Mouse (Mus musculus): ENCODE results near the gene Aknad1. TPM values are rescaled to one million over a fixed set of nuclear protein-coding genes. Genes with fewer than 3 reads are reported as not detected.
A peak's percentile ranks its signal among the peaks of the same experiment; 100 is the strongest.

Aknad1 gene
- polyA plus RNA-seq, 2 experiments, result 0.30 to 0.88 TPM

GRCm38 (mm10) chr3:108781238-108781883 is 41.9 kb downstream of the Aknad1 start:
- Histone ChIP-seq H3K9me3 (ENCODE audit: control insufficient read depth, low read length) (no peaks in the 10 kb centered on the region), H3K27me3 (ENCODE audit: control insufficient read depth, insufficient read depth, low read length) (no peaks in the 10 kb centered on the region), H3K27ac (no peak overlapping the region), H3K4me3 (ENCODE audit: insufficient read depth in 1 of 2, low read depth in 2 of 2, low read length in 2 of 2) (no peak overlapping the region), H3K4me1 (replicated peaks; ENCODE audit: control insufficient read depth in 2 of 2, insufficient read depth in 2 of 2, low read length in 1 of 2) (peaks cover 0 to 2% of the 10 kb centered on the region in 2 experiments; a peak in 1 of 4 replicates), H3K36me3 (replicated peaks; ENCODE audit: control insufficient read depth, insufficient read depth, low read depth) (no peaks in the 10 kb centered on the region), H3K4me2 (ENCODE audit: low read depth) (no peak overlapping the region), H3K9ac (replicated peaks) (no peak overlapping the region)
- ATAC-seq (ENCODE audit: insufficient read depth) (no peak), DNase-seq (ENCODE audit: low read depth in 3 of 3, low spot score in 3 of 3) (no peak)
- 61% methylated on average over 10 of the region's 10 CpGs for WGBS (ENCODE audit: insufficient replicate concordance)
- TF ChIP-seq EP300 (IDR thresholded peaks at IDR 0.05; ENCODE audit: low read depth), result no peak
- no peak for TF ChIP-seq CTCF (IDR thresholded peaks at IDR 0.05; ENCODE audit: low read depth)

- no peak overlapping the region for H3K4me3 ChIP-seq (ENCODE audit: insufficient read depth in 1 of 2, low read depth in 2 of 2, low read length in 2 of 2)
- H3K4me2 ChIP-seq (ENCODE audit: low read depth), result no peak overlapping the region
- H3K4me1 ChIP-seq (replicated peaks; ENCODE audit: control insufficient read depth in 2 of 2, insufficient read depth in 2 of 2, low read length in 1 of 2), result peaks cover 0 to 2% of the 10 kb centered on the region in 2 experiments; a peak in 1 of 4 replicates
- no peak overlapping the region for H3K9ac ChIP-seq (replicated peaks)
- no peaks in the 10 kb centered on the region for H3K36me3 ChIP-seq (replicated peaks; ENCODE audit: control insufficient read depth, insufficient read depth, low read depth)
- no peak for DNase-seq (ENCODE audit: low read depth in 3 of 3, low spot score in 3 of 3)
- WGBS (ENCODE audit: insufficient replicate concordance), result 67% methylated on average over 5 of the region's 5 CpGs
- H3K27ac ChIP-seq, result no peak overlapping the region
- H3K27me3 ChIP-seq (ENCODE audit: control insufficient read depth, insufficient read depth, low read length), result no peaks in the 10 kb centered on the region
- no peak for ATAC-seq (ENCODE audit: insufficient read depth)
- no peaks in the 10 kb centered on the region for H3K9me3 ChIP-seq (ENCODE audit: control insufficient read depth, low read length)
- TF ChIP-seq EP300 (IDR thresholded peaks at IDR 0.05; ENCODE audit: low read depth) (no peak), CTCF (IDR thresholded peaks at IDR 0.05; ENCODE audit: low read depth) (no peak)
These were observed 42.4 kb downstream of the Aknad1 start for GRCm38 (mm10) chr3:108781884-108782270.

GRCm38 (mm10) chr3:108782364-108782895 is 43.0 kb downstream of the Aknad1 start:
- Histone ChIP-seq H3K9ac (replicated peaks) (no peak overlapping the region), H3K27ac (no peak overlapping the region), H3K4me2 (ENCODE audit: low read depth) (no peak overlapping the region), H3K36me3 (replicated peaks; ENCODE audit: control insufficient read depth, insufficient read depth, low read depth) (no peaks in the 10 kb centered on the region), H3K4me3 (ENCODE audit: insufficient read depth in 1 of 2, low read depth in 2 of 2, low read length in 2 of 2) (no peak overlapping the region), H3K9me3 (ENCODE audit: control insufficient read depth, low read length) (no peaks in the 10 kb centered on the region), H3K4me1 (replicated peaks; ENCODE audit: control insufficient read depth in 2 of 2, insufficient read depth in 2 of 2, low read length in 1 of 2) (peaks cover 0 to 2% of the 10 kb centered on the region in 2 experiments; a peak in 1 of 4 replicates), H3K27me3 (ENCODE audit: control insufficient read depth, insufficient read depth, low read length) (no peaks in the 10 kb centered on the region)
- ATAC-seq (ENCODE audit: insufficient read depth), result no peak
- TF ChIP-seq EP300 (IDR thresholded peaks at IDR 0.05; ENCODE audit: low read depth) (no peak), CTCF (IDR thresholded peaks at IDR 0.05; ENCODE audit: low read depth) (no peak)
- 56% methylated on average over 6 of the region's 6 CpGs for whole genome bisulfite sequencing (ENCODE audit: insufficient replicate concordance)
- DNase-seq (ENCODE audit: low read depth in 3 of 3, low spot score in 3 of 3), result no peak

- no peak for DNase-seq (ENCODE audit: low read depth in 3 of 3, low spot score in 3 of 3)
- no peaks in the 10 kb centered on the region for H3K36me3 ChIP-seq (replicated peaks; ENCODE audit: control insufficient read depth, insufficient read depth, low read depth)
- WGBS (ENCODE audit: insufficient replicate concordance), result 62% methylated on average over 6 of the region's 6 CpGs
- no peak for TF ChIP-seq CTCF (IDR thresholded peaks at IDR 0.05; ENCODE audit: low read depth)
- no peak for TF ChIP-seq EP300 (IDR thresholded peaks at IDR 0.05; ENCODE audit: low read depth)
- no peak overlapping the region for H3K4me3 ChIP-seq (ENCODE audit: insufficient read depth in 1 of 2, low read depth in 2 of 2, low read length in 2 of 2)
- H3K4me1 ChIP-seq (replicated peaks; ENCODE audit: control insufficient read depth in 2 of 2, insufficient read depth in 2 of 2, low read length in 1 of 2), result peaks cover 0 to 5% of the 10 kb centered on the region in 2 experiments; a peak in 2 of 4 replicates
- no peaks in the 10 kb centered on the region for H3K9me3 ChIP-seq (ENCODE audit: control insufficient read depth, low read length)
- no peaks in the 10 kb centered on the region for H3K27me3 ChIP-seq (ENCODE audit: control insufficient read depth, insufficient read depth, low read length)
- H3K4me2 ChIP-seq (ENCODE audit: low read depth), result no peak overlapping the region
- H3K9ac ChIP-seq (replicated peaks), result no peak overlapping the region
- H3K27ac ChIP-seq, result no peak overlapping the region
- ATAC-seq (ENCODE audit: insufficient read depth), result no peak
These were observed 47.1 kb downstream of the Aknad1 start for GRCm38 (mm10) chr3:108786520-108786919.

GRCm38 (mm10) chr3:108787754-108788454 is 48.4 kb downstream of the Aknad1 start:
- ATAC-seq (ENCODE audit: insufficient read depth) (peak; percentile 13; the same call in 1 of the 2 replicates), DNase-seq (ENCODE audit: low read depth in 3 of 3, low spot score in 3 of 3) (no peak)
- Histone ChIP-seq H3K9ac (replicated peaks) (no peak overlapping the region), H3K9me3 (ENCODE audit: control insufficient read depth, low read length) (no peaks in the 10 kb centered on the region), H3K4me3 (ENCODE audit: insufficient read depth in 1 of 2, low read depth in 2 of 2, low read length in 2 of 2) (no peak overlapping the region), H3K4me2 (ENCODE audit: low read depth) (no peak overlapping the region), H3K36me3 (replicated peaks; ENCODE audit: control insufficient read depth, insufficient read depth, low read depth) (peaks cover 3% of the 10 kb centered on the region; the same call in 1 of the 2 replicates), H3K4me1 (replicated peaks; ENCODE audit: control insufficient read depth in 2 of 2, insufficient read depth in 2 of 2, low read length in 1 of 2) (peaks cover 0 to 4% of the 10 kb centered on the region in 2 experiments; a peak in 2 of 4 replicates), H3K27me3 (ENCODE audit: control insufficient read depth, insufficient read depth, low read length) (no peaks in the 10 kb centered on the region), H3K27ac (no peak overlapping the region)
- WGBS (ENCODE audit: insufficient replicate concordance), result 38% methylated on average over 12 of the region's 12 CpGs
- TF ChIP-seq CTCF (IDR thresholded peaks at IDR 0.05; ENCODE audit: low read depth), result no peak
- no peak for TF ChIP-seq EP300 (IDR thresholded peaks at IDR 0.05; ENCODE audit: low read depth)

Data from liver, embryonic 14.5 days (tissue).